Mouse (Mus musculus) lung, adult 2 months (tissue): ENCODE results near the gene Grik4.

Experiments used
- CTCF ChIP-seq: fragments of 200-500 bp; IDR thresholded peaks from 2 replicates; pipeline ENCODE4 v1.5.1; 2011; ENCODE audit warnings: mild to moderate bottlenecking, low read length, control low read depth; ENCODE audit not compliant: insufficient read depth
- POLR2A ChIP-seq: fragments of 200-500 bp; IDR thresholded peaks from 2 replicates; pipeline ENCODE4 v1.6.1; 2011; ENCODE audit warnings: low read depth, mild to moderate bottlenecking, control low read depth, low read length, borderline replicate concordance; ENCODE audit errors: extremely low read depth

GRCm38 (mm10) chr9:42927498-42927897 lies 16.8 kb downstream of the Grik4 start:
- TF ChIP-seq CTCF, result no peak
- no peak for TF ChIP-seq POLR2A
